Mouse (Mus musculus) heart, embryonic 12.5 days (tissue): Measurements from ENCODE around the gene Olfr980. TPM values are rescaled to one million over a fixed set of nuclear protein-coding genes. Genes with fewer than 3 reads are reported as not detected.
"Not testable (repeated sequence)": the region's sequence is repeated elsewhere in the genome, so short reads cannot be mapped to it uniquely, and the experiment has no call there.

ENCODE experiments used
- ATAC-seq: fragments of 200-750 bp; cut with Nextera tagmentation; 2 replicates; pipeline ENCODE4 v1.8.0; 2017; ENCODE audit warnings: moderate TSS enrichment, moderate library complexity; ENCODE audit not compliant: insufficient number of reproducible peaks, low FRiP score
- H3K27ac ChIP-seq: fragments of 300-500 bp; sonication (generic); 2 replicates; pipeline ENCODE4 v1.5.1; 2016; ENCODE audit warnings: mild to moderate bottlenecking, moderate library complexity; ENCODE audit not compliant: poor library complexity, severe bottlenecking
- H3K27me3 ChIP-seq: fragments of 300-500 bp; sonication (generic); replicated peaks from 2 replicates; pipeline ENCODE4 v1.6.1; 2016; ENCODE audit warnings: mild to moderate bottlenecking, moderate library complexity
- H3K36me3 ChIP-seq: fragments of 300-500 bp; sonication (generic); 2 replicates; pipeline ENCODE4 v1.6.1; 2016; ENCODE audit warnings: mild to moderate bottlenecking, moderate library complexity
- H3K4me1 ChIP-seq: fragments of 300-500 bp; sonication (generic); replicated peaks from 2 replicates; pipeline ENCODE4 v1.6.1; 2016; ENCODE audit warnings: mild to moderate bottlenecking
- H3K4me2 ChIP-seq: fragments of 300-500 bp; sonication (generic); 2 replicates; pipeline ENCODE4 v1.6.1; 2016; ENCODE audit warnings: mild to moderate bottlenecking, moderate library complexity
- H3K4me3 ChIP-seq: fragments of 300-500 bp; sonication (generic); 2 replicates; pipeline ENCODE4 v1.5.1; 2016; ENCODE audit warnings: mild to moderate bottlenecking
- H3K9ac ChIP-seq: fragments of 300-500 bp; sonication (generic); 2 replicates; pipeline ENCODE4 v1.6.1; 2016; ENCODE audit warnings: mild to moderate bottlenecking, moderate library complexity
- H3K9me3 ChIP-seq: fragments of 300-500 bp; sonication (generic); replicated peaks from 2 replicates; pipeline ENCODE4 v1.6.1; 2016; ENCODE audit warnings: mild to moderate bottlenecking, moderate library complexity
- WGBS: fragments of 180-500 bp; shearing (Covaris S2); methylation state at CpG from one replicate; pipeline ENCODE4 v1.1.7; 2016; 5-methylcytosine and 5-hydroxymethylcytosine counted together
- polyA plus RNA-seq: library from polyadenylated mRNA; unstranded; fragments of >200 nt; fragmentation: Nextera tagmentation; extraction: Ambion mirVana; gene quantifications from 2 replicates; pipeline ENCODE4 v1.2.1, GENCODE M21; 2016

Olfr980 gene
- not detected in 2 replicates for polyA plus RNA-seq

DNA sequence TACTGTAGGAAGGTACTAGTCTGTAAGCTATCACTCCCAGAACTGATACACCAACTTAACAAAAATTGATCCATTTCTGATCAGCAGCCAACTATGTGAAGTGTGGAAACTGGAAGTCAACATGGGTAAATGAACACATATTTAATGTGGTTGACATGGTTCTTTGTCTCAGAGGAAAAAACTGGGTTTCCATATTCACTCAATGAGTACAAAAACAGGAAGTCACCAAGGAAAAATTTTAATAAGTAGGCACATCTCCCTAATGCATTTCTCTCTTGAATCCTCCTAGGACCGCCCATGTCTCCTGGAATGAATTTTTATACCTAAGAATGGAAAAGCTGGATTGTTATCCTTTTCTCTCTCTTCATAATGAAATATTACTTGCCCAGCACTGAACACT, at the start of gene Olfr980:
Gene Olfr980 (minus strand): TSS at position 101 of the 400 bp plus-strand sequence.
- no peaks in the 10 kb centered on the region for H3K4me1 ChIP-seq
- no peaks in the 10 kb centered on the region for H3K36me3 ChIP-seq
- H3K9me3 ChIP-seq: no peaks in the 10 kb centered on the region
- no peaks in the 10 kb centered on the region for H3K27me3 ChIP-seq
- no peak within 1 kb of the TSS for H3K4me3 ChIP-seq
- WGBS: 57% methylated on average over 1 of the region's 1 CpGs
- H3K9ac ChIP-seq: no peak within 1 kb of the TSS
- no peak for ATAC-seq
- no peak within 1 kb of the TSS for H3K4me2 ChIP-seq
- no peak within 1 kb of the TSS for H3K27ac ChIP-seq

DNA sequence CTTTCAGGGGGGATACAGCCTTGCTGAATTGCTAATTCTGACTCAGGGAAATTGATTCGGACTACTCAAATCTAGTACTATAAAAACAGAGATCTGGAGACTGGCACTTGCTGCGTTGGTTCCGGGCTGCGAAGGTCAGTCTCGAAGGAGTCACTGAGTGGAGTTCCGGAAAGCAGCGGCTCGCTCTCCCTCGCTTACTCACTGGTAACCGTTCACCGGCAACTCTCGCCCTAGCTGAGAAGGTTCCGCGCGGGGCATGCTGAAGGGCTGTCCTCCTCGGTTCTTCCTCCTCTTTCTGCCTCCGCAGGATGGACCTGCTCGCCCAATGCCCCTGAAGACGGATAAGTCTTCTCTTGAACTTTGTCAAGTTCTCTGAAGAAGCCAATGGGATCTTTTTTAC, 40.8 kb upstream of the Olfr980 start:
- H3K27ac ChIP-seq: no peak overlapping the region
- H3K4me1 ChIP-seq: no peaks in the 10 kb centered on the region
- H3K4me3 ChIP-seq: no peak overlapping the region
- no peak overlapping the region for H3K9ac ChIP-seq
- no peaks in the 10 kb centered on the region for H3K36me3 ChIP-seq
- ATAC-seq: no peak
- H3K4me2 ChIP-seq: no peak overlapping the region
- H3K27me3 ChIP-seq: no peaks in the 10 kb centered on the region
- WGBS: 85% methylated on average over 19 of the region's 19 CpGs
- H3K9me3 ChIP-seq: no peaks in the 10 kb centered on the region

DNA sequence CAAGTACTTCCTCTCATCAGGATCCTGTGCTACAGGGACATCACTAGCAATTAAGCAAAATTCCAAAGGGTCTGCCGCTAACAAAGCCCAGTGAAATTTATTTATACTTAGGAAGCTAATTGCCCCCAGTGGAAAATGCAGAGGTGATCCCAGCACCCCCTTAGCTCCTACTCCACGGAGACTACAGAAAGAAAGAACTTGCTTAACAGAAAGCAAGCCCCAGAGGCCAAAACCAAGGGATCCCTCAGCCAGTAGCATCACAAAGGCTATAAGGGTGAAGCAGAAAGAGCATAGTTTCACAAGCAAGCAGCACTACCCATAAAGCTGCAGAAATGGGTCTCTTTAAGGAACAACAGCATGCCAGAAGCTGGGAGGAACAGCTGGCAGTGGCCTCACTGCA, 11.8 kb upstream of the Olfr980 start, which contains the start of gene Olfr981:
Gene Olfr981 (plus strand): TSS at position 301 of the 400 bp plus-strand sequence.
- Histone ChIP-seq H3K4me1 (no peaks in the 10 kb centered on the region), H3K36me3 (no peaks in the 10 kb centered on the region), H3K27ac (no peak within 1 kb of the TSS), H3K9me3 (no peaks in the 10 kb centered on the region), H3K9ac (no peak within 1 kb of the TSS), H3K4me2 (no peak within 1 kb of the TSS), H3K27me3 (no peaks in the 10 kb centered on the region), H3K4me3 (no peak within 1 kb of the TSS)
- no peak for ATAC-seq
- WGBS: 64% methylated on average over 2 of the region's 2 CpGs

DNA sequence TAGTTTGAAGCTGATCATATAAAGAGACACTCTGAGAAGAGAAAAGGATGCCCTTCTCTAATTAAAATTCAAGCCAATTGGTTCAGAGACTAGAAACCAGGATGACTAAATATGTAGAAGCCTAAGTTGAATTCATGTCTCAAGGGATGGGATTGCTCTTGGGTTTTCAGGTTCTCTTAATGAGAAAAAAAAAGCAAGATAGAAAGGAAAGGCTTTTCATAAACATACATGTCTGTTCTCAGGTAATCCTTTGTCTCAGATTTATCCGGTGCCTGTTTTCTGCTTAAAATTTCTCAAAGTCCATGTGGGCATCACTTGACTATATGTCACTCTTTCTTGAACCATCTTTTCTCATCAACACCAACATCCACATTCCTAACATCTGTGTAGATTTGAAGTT, 6.0 kb downstream of the Olfr980 start, which contains the start of gene Olfr979:
Gene Olfr979 (minus strand): TSS at position 101 of the 400 bp plus-strand sequence.
- ATAC-seq: no peak
- H3K4me2 ChIP-seq: no peak within 1 kb of the TSS
- WGBS: 94% methylated on average over 1 of the region's 1 CpGs
- no peaks in the 10 kb centered on the region for H3K27me3 ChIP-seq
- H3K4me3 ChIP-seq: no peak within 1 kb of the TSS
- H3K27ac ChIP-seq: no peak within 1 kb of the TSS
- no peak within 1 kb of the TSS for H3K9ac ChIP-seq
- no peaks in the 10 kb centered on the region for H3K4me1 ChIP-seq
- no peaks in the 10 kb centered on the region for H3K9me3 ChIP-seq
- H3K36me3 ChIP-seq: no peaks in the 10 kb centered on the region

DNA sequence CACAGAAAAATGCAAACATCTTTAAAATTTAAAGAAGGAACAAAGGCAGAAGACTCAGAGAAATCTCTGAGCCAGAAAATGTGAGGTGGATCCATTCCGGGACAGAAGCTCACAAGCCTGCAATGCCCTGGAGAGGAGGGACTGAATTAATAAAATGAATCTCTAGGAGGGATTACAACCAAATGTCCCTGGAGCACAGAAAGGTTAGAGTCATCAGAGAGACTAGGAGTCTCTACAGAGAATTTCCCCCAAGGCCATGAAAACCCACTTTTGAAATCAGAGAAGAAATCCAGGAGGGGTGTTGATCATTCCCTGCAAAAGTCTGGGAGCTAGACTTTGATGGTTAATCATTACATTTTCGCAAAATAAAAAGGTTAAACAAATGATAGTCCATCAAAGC, 17.6 kb downstream of the Olfr980 start, which contains the start of gene Olfr978:
Gene Olfr978 (plus strand): TSS at position 301 of the 400 bp plus-strand sequence.
- no peak within 1 kb of the TSS for H3K4me2 ChIP-seq
- no peak within 1 kb of the TSS for H3K27ac ChIP-seq
- no peaks in the 10 kb centered on the region for H3K27me3 ChIP-seq
- H3K4me1 ChIP-seq: no peaks in the 10 kb centered on the region
- no peak within 1 kb of the TSS for H3K4me3 ChIP-seq
- 71% methylated on average over 2 of the region's 2 CpGs for WGBS
- H3K9me3 ChIP-seq: no peaks in the 10 kb centered on the region
- no peak within 1 kb of the TSS for H3K9ac ChIP-seq
- ATAC-seq: no peak
- no peaks in the 10 kb centered on the region for H3K36me3 ChIP-seq

DNA sequence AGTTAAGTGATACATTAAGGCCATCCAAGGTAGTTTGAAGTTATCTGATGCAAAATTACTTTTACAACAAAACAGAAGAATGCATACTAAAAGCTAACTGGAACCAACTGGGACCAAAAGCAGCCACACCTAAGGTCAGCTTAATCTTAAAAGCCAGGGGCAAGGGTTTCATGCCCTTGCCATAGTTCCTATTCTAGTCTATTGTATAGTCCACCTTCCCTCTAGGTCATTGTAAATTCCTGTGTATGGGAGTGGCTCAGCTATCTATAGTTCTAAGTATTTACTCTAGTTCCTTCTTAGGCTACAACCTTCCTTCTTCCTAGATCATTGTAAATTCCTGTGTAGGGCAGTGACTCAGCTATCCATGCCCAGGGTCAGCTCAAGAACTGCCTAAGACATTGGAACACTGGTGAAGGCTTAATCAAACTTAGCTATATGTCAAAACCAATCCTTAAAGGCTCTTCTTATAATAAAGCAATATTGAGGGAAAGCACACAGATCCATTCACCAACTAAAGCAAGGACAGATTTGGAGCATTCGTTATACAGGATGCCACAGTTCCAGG, 32.7 kb downstream of the Olfr980 start:
- H3K36me3 ChIP-seq, ATAC-seq: not testable (repeated sequence)

DNA sequence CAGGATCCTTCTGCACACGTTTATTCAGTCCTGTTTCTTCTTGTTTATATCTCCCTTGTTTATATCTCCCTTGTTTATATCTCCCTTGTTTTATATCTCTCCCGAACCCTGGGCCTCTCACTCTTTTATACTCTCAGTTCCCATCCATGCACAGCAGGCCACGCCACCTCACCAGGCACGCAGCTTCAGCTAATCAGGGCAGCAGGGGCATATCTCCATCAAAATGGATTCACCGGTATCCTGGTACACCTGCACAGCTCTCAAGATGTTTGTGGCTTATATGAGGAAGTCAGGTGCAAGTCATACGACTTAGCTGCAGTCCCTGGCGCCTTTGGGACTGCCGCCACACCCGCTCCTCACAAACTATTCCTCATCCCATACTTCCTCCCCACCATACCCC, 48.3 kb downstream of the Olfr980 start, which contains the start of gene Olfr976:
Gene Olfr976 (minus strand): TSS at position 101 of the 400 bp plus-strand sequence.
- H3K4me2 ChIP-seq, H3K27ac ChIP-seq, H3K9me3 ChIP-seq, H3K4me1 ChIP-seq, H3K36me3 ChIP-seq, H3K4me3 ChIP-seq, H3K27me3 ChIP-seq, H3K9ac ChIP-seq, ATAC-seq: not testable (repeated sequence)
- WGBS: 80% methylated on average over 8 of the region's 9 CpGs

More for the DNA sequence above, 32.7 kb downstream of the Olfr980 start:
- not testable (repeated sequence) for H3K4me2 ChIP-seq, H3K9ac ChIP-seq, H3K27me3 ChIP-seq, H3K9me3 ChIP-seq, H3K4me3 ChIP-seq, H3K4me1 ChIP-seq, H3K27ac ChIP-seq
- WGBS: 68% methylated on average over 1 of the region's 1 CpGs

Other genes with a start within 250 kb of the Olfr980 start
- not detected in 2 replicates for gene Olfr968, start 226.3 kb downstream of the Olfr980 start, polyA plus RNA-seq
- gene Olfr969, start 218.6 kb downstream of the Olfr980 start, polyA plus RNA-seq: not detected in 2 replicates
- not detected in 2 replicates for gene Olfr970, start 200.7 kb downstream of the Olfr980 start, polyA plus RNA-seq
- not detected in 2 replicates for gene Olfr971, start 172.7 kb downstream of the Olfr980 start, polyA plus RNA-seq
- not detected in 2 replicates for gene Olfr972, start 143.2 kb downstream of the Olfr980 start, polyA plus RNA-seq
- not detected in 2 replicates for gene Olfr229, start 102.2 kb downstream of the Olfr980 start, polyA plus RNA-seq
- not detected in 2 replicates for gene Olfr974, start 72.1 kb downstream of the Olfr980 start, polyA plus RNA-seq
- gene Olfr975, start 57.5 kb downstream of the Olfr980 start, polyA plus RNA-seq: not detected in 2 replicates
- gene Olfr976, start 48.4 kb downstream of the Olfr980 start, polyA plus RNA-seq: not detected in 2 replicates
- gene Olfr978, start 17.5 kb downstream of the Olfr980 start, polyA plus RNA-seq: not detected in 2 replicates
- not detected in 2 replicates for gene Olfr979, start 6.1 kb downstream of the Olfr980 start, polyA plus RNA-seq
- gene Olfr981, start 11.9 kb upstream of the Olfr980 start, polyA plus RNA-seq: not detected in 2 replicates
- gene Olfr982, start 64.2 kb upstream of the Olfr980 start, polyA plus RNA-seq: not detected in 2 replicates
- not detected in 2 replicates for gene Olfr983, start 84.0 kb upstream of the Olfr980 start, polyA plus RNA-seq
- gene Olfr984, start 104.6 kb upstream of the Olfr980 start, polyA plus RNA-seq: not detected in 2 replicates
- not detected in 2 replicates for gene Olfr985, start 120.6 kb upstream of the Olfr980 start, polyA plus RNA-seq
- not detected in 2 replicates for gene Tmem225, start 138.5 kb upstream of the Olfr980 start, polyA plus RNA-seq
- not detected in 2 replicates for gene Olfr986, start 171.3 kb upstream of the Olfr980 start, polyA plus RNA-seq
- gene Zfp202, start 182.7 kb upstream of the Olfr980 start, polyA plus RNA-seq: 4.2 and 4.8 TPM in 2 replicates